Mouse (Mus musculus) embryonic fibroblast, embryonic 13.5 days (primary cell): ENCODE measurements around the gene Kcnj9. TPM values are rescaled to one million over a fixed set of nuclear protein-coding genes. Genes with fewer than 3 reads are reported as not detected.

Source experiments
- H3K27ac ChIP-seq: 2 replicates; pipeline ENCODE4 v1.5.1; 2012; ENCODE audit warnings: low read length, control low read depth, inconsistent platforms; ENCODE audit not compliant: insufficient read depth
- H3K4me1 ChIP-seq: 2 replicates; pipeline ENCODE4 v1.6.1; 2011; ENCODE audit warnings: low read length; ENCODE audit not compliant: control insufficient read depth, insufficient read depth
- H3K4me3 ChIP-seq: 2 replicates; pipeline ENCODE4 v1.5.1; 2011; ENCODE audit warnings: mild to moderate bottlenecking, control low read depth, low read length; ENCODE audit not compliant: insufficient read depth
- CTCF ChIP-seq: IDR thresholded peaks from 2 replicates; pipeline ENCODE4 v1.5.1; 2011; ENCODE audit warnings: mild to moderate bottlenecking, control low read depth, low read length, moderate library complexity, borderline replicate concordance; ENCODE audit not compliant: insufficient read depth
- POLR2A ChIP-seq: IDR thresholded peaks from 2 replicates; pipeline ENCODE4 v1.6.1; 2011; ENCODE audit warnings: low read depth, mild to moderate bottlenecking, control low read depth, low read length, moderate library complexity
- polyA plus RNA-seq: library from polyadenylated mRNA; stranded (reverse); fragments of >200 nt; gene quantifications from 2 replicates; pipeline ENCODE4 v1.2.4, GENCODE M21; 2011; ENCODE audit warnings: low read depth; ENCODE audit not compliant: missing spikeins, insufficient read length

Gene Kcnj9
- polyA plus RNA-seq, 1 experiment, result not detected

GRCm38 (mm10) chr1:172306885-172307284 lies 22.2 kb downstream of the Kcnj9 start:
- Histone ChIP-seq H3K4me1 (peaks cover 2% of the 10 kb centered on the region; the same call in 1 of the 2 replicates), H3K4me3 (no peak overlapping the region), H3K27ac (no peak overlapping the region)
- TF ChIP-seq POLR2A (no peak), CTCF (no peak)

DNA sequence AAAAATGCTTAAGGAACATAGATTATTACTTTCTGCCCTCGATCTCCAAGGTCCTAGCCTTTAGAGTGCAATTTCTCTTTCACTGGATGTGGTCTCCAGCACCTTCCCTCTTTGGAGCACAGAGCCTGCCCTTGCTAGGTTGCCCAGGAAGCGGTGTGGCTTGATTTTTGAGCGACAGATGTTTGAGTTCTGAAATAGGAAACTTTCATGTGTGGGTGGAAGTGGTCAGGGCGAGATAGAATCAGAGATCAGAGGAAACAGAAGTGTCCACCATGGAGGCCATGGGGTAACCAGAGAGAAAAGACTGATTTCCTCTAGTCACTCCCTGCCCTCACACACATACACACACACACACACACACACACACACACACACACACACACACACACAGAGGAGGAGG lies 22.9 kb downstream of the Kcnj9 start:
- H3K27ac ChIP-seq, result no peak overlapping the region
- no peak overlapping the region for H3K4me3 ChIP-seq
- H3K4me1 ChIP-seq, result peaks cover 2% of the 10 kb centered on the region; the same call in 1 of the 2 replicates
- TF ChIP-seq CTCF (no peak), POLR2A (no peak)

- Histone ChIP-seq H3K27ac (no peak overlapping the region), H3K4me1 (peaks cover 2% of the 10 kb centered on the region; the same call in 1 of the 2 replicates), H3K4me3 (no peak overlapping the region)
- TF ChIP-seq POLR2A, result no peak
These were observed 23.5 kb downstream of the Kcnj9 start for GRCm38 (mm10) chr1:172305635-172306034.

DNA sequence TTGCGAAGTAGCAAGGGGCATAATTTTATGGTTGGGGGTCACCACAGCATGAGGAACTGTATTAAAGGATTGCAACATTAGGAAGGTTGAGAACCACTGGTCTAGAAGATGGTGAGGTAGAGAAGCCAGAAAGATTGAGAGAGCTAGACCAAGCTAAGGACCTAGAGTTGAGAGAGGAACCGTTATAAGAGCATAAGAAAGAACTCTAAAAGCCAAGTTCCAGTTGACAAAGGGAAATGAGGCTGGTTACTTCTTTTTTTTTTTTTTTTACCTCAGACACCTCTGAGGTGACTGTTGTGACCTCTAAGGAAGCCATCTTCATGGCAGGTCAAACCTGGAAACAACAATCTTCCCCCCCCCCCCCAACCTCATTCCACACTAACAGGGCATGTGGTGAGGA lies 24.0 kb downstream of the Kcnj9 start:
- Histone ChIP-seq H3K27ac (no peak overlapping the region), H3K4me1 (no peaks in the 10 kb centered on the region; the same call in 1 of the 2 replicates), H3K4me3 (no peak overlapping the region)
- no peak for TF ChIP-seq CTCF
- TF ChIP-seq POLR2A, result no peak

DNA sequence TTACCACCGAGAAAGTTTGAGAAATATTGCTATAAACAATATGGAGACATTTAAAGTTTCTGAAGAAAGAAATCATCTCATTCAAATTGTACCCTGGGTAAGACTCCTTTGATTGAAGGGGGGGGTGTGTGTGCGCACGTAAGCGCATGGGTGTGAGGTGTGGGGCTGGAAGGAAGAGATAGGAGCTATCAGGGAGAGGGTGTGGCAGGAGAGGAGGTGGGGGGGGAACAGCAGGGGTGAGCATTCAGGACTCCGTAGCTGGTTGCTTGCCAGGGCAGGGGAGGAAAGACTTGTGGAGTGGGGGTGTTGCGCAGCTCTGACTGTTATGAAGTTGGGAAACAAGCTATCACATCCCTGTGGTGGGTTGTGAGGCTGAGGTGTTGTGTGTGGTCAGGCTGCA lies 24.7 kb downstream of the Kcnj9 start:
- Histone ChIP-seq H3K4me3 (no peak overlapping the region), H3K27ac (no peak overlapping the region), H3K4me1 (no peaks in the 10 kb centered on the region)
- TF ChIP-seq POLR2A, result no peak
- no peak for TF ChIP-seq CTCF

DNA sequence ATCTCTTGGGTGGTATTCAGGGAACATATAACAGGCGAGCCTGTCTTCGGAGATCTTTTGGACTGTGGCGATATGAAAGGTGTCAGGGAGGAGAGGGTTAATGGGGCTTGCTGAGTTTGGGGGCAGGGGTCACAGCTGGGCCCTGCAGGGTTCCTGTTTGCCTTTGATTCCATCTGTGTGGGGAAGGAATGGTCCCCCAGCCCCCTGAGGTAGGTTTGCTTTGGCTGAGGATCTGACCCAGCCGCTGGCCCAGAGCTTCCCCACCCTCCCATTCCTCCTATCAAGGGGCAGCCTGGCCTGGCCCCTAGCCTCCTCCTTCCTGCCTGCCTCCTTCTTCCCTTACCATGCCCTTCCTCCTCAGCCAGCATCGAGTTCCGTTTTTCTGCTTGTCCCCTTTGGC lies 26.3 kb downstream of the Kcnj9 start:
- Histone ChIP-seq H3K4me3 (no peak overlapping the region), H3K4me1 (no peaks in the 10 kb centered on the region), H3K27ac (no peak overlapping the region)
- TF ChIP-seq POLR2A (no peak), CTCF (no peak)

- Histone ChIP-seq H3K4me3 (no peak overlapping the region), H3K4me1 (no peaks in the 10 kb centered on the region), H3K27ac (no peak overlapping the region)
- no peak for TF ChIP-seq POLR2A
- no peak for TF ChIP-seq CTCF
These were observed 26.8 kb downstream of the Kcnj9 start for GRCm38 (mm10) chr1:172302311-172302710.

GRCm38 (mm10) chr1:172301180-172301579 lies 27.9 kb downstream of the Kcnj9 start:
- Histone ChIP-seq H3K4me3 (no peak overlapping the region), H3K27ac (no peak overlapping the region), H3K4me1 (no peaks in the 10 kb centered on the region)
- TF ChIP-seq CTCF (no peak), POLR2A (no peak)

DNA sequence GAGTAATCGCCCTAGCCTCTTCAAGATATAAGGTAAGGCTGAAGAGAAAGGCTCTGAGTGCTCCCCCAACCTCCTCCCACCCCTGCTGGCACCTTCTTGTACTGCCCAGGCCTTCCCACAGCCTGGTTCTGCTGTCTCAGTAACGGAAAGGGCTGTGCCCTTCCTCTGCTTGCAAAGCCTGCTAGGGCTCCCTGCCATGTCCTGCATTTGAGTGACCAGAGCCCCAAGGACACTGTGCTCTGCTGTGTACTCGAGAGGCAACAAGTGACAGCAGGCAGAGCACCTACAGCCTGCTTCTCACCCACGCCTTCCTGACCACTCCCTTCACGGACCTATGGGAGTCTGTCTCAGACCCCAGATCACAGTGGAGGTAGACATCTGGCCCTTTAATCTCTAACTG lies 28.9 kb downstream of the Kcnj9 start:
- no peaks in the 10 kb centered on the region for H3K4me1 ChIP-seq

GRCm38 (mm10) chr1:172299528-172299927 lies 29.6 kb downstream of the Kcnj9 start:
- no peak overlapping the region for H3K27ac ChIP-seq
- TF ChIP-seq CTCF (no peak), POLR2A (no peak)
- no peak overlapping the region for H3K4me3 ChIP-seq
- no peaks in the 10 kb centered on the region for H3K4me1 ChIP-seq

More for the DNA sequence above, 28.9 kb downstream of the Kcnj9 start:
- TF ChIP-seq CTCF (no peak), POLR2A (no peak)
- H3K4me3 ChIP-seq, result no peak overlapping the region
- H3K27ac ChIP-seq, result no peak overlapping the region

GRCm38 (mm10) chr1:172297611-172298537 lies 31.2 kb downstream of the Kcnj9 start, which contains the start of gene Atp1a2:
Gene Atp1a2, minus strand, starts transcription at chr1:172298064.
- Histone ChIP-seq H3K27ac (no peak within 1 kb of the TSS), H3K4me3 (no peak within 1 kb of the TSS), H3K4me1 (no peaks in the 10 kb centered on the region)
- TF ChIP-seq CTCF (no peak), POLR2A (no peak)
